Mouse (Mus musculus) liver, postnatal 0 days (tissue): ENCODE measurements at regions not wholly inside any gene's neighbourhood (a gene's known extent, or its start where the extent isn't known, plus 50 kb on each side); places are given as distances from the start of the nearest gene placed in this dataset.

ENCODE experiments used
- ATAC-seq: fragments of 200-750 bp; cut with Nextera tagmentation; 2 replicates; pipeline ENCODE4 v1.8.0; 2017; ENCODE audit warnings: mild to moderate bottlenecking, moderate library complexity
- DNase-seq: peaks from one replicate; pipeline ENCODE4 v3.0.0-alpha.2; 2016
- H3K27ac ChIP-seq: fragments of 300-500 bp; sonication (generic); 2 replicates; pipeline ENCODE4 v1.5.1; 2014; ENCODE audit warnings: antibody characterized with exemption, moderate library complexity, mild to moderate bottlenecking, low read depth
- H3K27me3 ChIP-seq: fragments of 300-500 bp; sonication (generic); 2 replicates; pipeline ENCODE4 v1.6.1; 2014; ENCODE audit warnings: low read length, control low read depth, mixed read lengths; ENCODE audit not compliant: insufficient read depth
- H3K36me3 ChIP-seq: fragments of 300-500 bp; sonication (generic); replicated peaks from 2 replicates; pipeline ENCODE4 v1.6.1; 2014; ENCODE audit warnings: mild to moderate bottlenecking, control low read depth, low read length, moderate library complexity, mixed read lengths; ENCODE audit not compliant: insufficient read depth
- H3K4me1 ChIP-seq: fragments of 300-500 bp; sonication (generic); 2 replicates; pipeline ENCODE4 v1.6.1; 2014; ENCODE audit warnings: antibody characterized with exemption, mild to moderate bottlenecking, control low read depth; ENCODE audit not compliant: insufficient read depth
- H3K4me2 ChIP-seq: fragments of 300-500 bp; sonication (generic); 2 replicates; pipeline ENCODE4 v1.6.1; 2014; ENCODE audit warnings: low read depth, mild to moderate bottlenecking, low read length, moderate library complexity, mixed read lengths
- H3K4me3 ChIP-seq: fragments of 300-500 bp; sonication (generic); 2 replicates; pipeline ENCODE4 v1.5.1; 2014; ENCODE audit warnings: low read depth, low read length
- H3K9ac ChIP-seq: fragments of 300-500 bp; sonication (generic); replicated peaks from 2 replicates; pipeline ENCODE4 v1.6.1; 2014; ENCODE audit warnings: mild to moderate bottlenecking, moderate library complexity
- H3K9me3 ChIP-seq: fragments of 300-500 bp; sonication (generic); 2 replicates; pipeline ENCODE4 v1.6.1; 2016; ENCODE audit warnings: mild to moderate bottlenecking, control low read depth, low read length, mixed read lengths
- CTCF ChIP-seq: sonication (generic); IDR thresholded peaks from 2 replicates; pipeline ENCODE4 v1.5.1; 2016; ENCODE audit warnings: antibody characterized with exemption, low read depth
- EP300 ChIP-seq: IDR thresholded peaks from 2 replicates; pipeline ENCODE4 v1.6.1; 2016; ENCODE audit warnings: antibody characterized with exemption, low read depth, mild to moderate bottlenecking
- WGBS: fragments of 180-500 bp; shearing (Covaris S2); extraction: QIAGEN DNeasy Blood & Tissue Kit; methylation state at CpG from one replicate; pipeline ENCODE4 v1.1.7; 2014; ENCODE audit not compliant: insufficient replicate concordance; 5-methylcytosine and 5-hydroxymethylcytosine counted together

GRCm38 (mm10) chr17:54701346-54702108 lies 402.7 kb upstream of the Slc5a7 start:
- H3K9me3 ChIP-seq, result no peaks in the 10 kb centered on the region

GRCm38 (mm10) chr17:54694637-54695036 lies 395.8 kb upstream of the Slc5a7 start:
- no peaks in the 10 kb centered on the region for H3K4me1 ChIP-seq
- H3K27me3 ChIP-seq, result no peaks in the 10 kb centered on the region
- H3K9me3 ChIP-seq, result no peaks in the 10 kb centered on the region
- H3K36me3 ChIP-seq, result no peaks in the 10 kb centered on the region
- TF ChIP-seq EP300, result no peak
- TF ChIP-seq CTCF, result no peak
- no peak overlapping the region for H3K9ac ChIP-seq
- no peak for ATAC-seq
- no peak for DNase-seq
- H3K4me3 ChIP-seq, result no peak overlapping the region
- no peak overlapping the region for H3K27ac ChIP-seq
- H3K4me2 ChIP-seq, result no peak overlapping the region

More at GRCm38 (mm10) chr17:54701346-54702108, 402.7 kb upstream of the Slc5a7 start:
- no peak for TF ChIP-seq EP300
- no peak for TF ChIP-seq CTCF
- H3K4me3 ChIP-seq, result no peak overlapping the region
- WGBS, result 69% methylated on average over 6 of the region's 6 CpGs
- no peaks in the 10 kb centered on the region for H3K36me3 ChIP-seq
- DNase-seq (no peak), ATAC-seq (no peak)
- H3K27me3 ChIP-seq, result no peaks in the 10 kb centered on the region
- H3K27ac ChIP-seq, result no peak overlapping the region
- H3K9ac ChIP-seq, result no peak overlapping the region
- no peaks in the 10 kb centered on the region for H3K4me1 ChIP-seq
- no peak overlapping the region for H3K4me2 ChIP-seq

GRCm38 (mm10) chr17:54685143-54686040 lies 386.6 kb upstream of the Slc5a7 start:
- Histone ChIP-seq H3K27me3 (no peaks in the 10 kb centered on the region), H3K4me1 (no peaks in the 10 kb centered on the region), H3K9ac (no peak overlapping the region), H3K4me3 (no peak overlapping the region), H3K9me3 (no peaks in the 10 kb centered on the region), H3K36me3 (no peaks in the 10 kb centered on the region), H3K27ac (no peak overlapping the region), H3K4me2 (no peak overlapping the region)
- no peak for DNase-seq
- no peak for TF ChIP-seq CTCF
- TF ChIP-seq EP300, result no peak
- ATAC-seq, result peak; percentile 59
- 39% methylated on average over 2 of the region's 2 CpGs for WGBS

DNA sequence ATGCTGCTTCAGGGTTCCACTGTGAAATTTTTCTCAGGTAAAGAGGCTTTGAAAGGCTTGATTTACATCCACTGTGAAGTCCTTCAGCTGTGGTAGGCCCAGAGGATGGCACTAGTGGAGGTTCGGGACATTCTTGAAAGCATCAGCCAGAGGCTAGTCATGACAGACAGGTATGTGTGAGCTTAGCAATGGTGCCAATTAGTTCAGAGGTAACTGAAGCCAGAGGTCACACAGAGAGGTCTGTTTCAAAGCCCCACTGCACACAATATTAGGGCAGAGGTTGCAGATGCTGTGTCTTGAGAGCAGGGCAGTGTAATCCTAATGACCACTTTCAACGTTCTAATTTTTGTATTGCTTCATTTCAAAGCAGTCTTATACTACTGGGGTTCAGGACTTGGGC lies 379.3 kb upstream of the Slc5a7 start:
- TF ChIP-seq EP300, result no peak
- no peak for TF ChIP-seq CTCF
- Histone ChIP-seq H3K27me3 (no peaks in the 10 kb centered on the region), H3K4me2 (no peak overlapping the region), H3K36me3 (no peaks in the 10 kb centered on the region), H3K4me3 (no peak overlapping the region), H3K27ac (no peak overlapping the region), H3K9ac (no peak overlapping the region), H3K4me1 (no peaks in the 10 kb centered on the region), H3K9me3 (no peaks in the 10 kb centered on the region)
- 56% methylated on average over 2 of the region's 2 CpGs for WGBS
- peak; percentile 78 for ATAC-seq
- DNase-seq, result no peak

- no peak for DNase-seq
- H3K9me3 ChIP-seq, result no peaks in the 10 kb centered on the region
- no peaks in the 10 kb centered on the region for H3K4me1 ChIP-seq
- H3K27me3 ChIP-seq, result no peaks in the 10 kb centered on the region
- no peak overlapping the region for H3K9ac ChIP-seq
- H3K4me2 ChIP-seq, result no peak overlapping the region
- H3K36me3 ChIP-seq, result no peaks in the 10 kb centered on the region
- WGBS, result 75% methylated on average over 2 of the region's 2 CpGs
- no peak overlapping the region for H3K4me3 ChIP-seq
- no peak overlapping the region for H3K27ac ChIP-seq
- TF ChIP-seq CTCF, result no peak
- no peak for TF ChIP-seq EP300
- ATAC-seq, result no peak
These were observed 370.7 kb upstream of the Slc5a7 start for GRCm38 (mm10) chr17:54669499-54669898.

GRCm38 (mm10) chr17:54662558-54663245 lies 363.9 kb upstream of the Slc5a7 start:
- no peak for TF ChIP-seq EP300
- peak; percentile 59 for TF ChIP-seq CTCF
- ATAC-seq (no peak), DNase-seq (no peak)
- no peak overlapping the region for H3K4me2 ChIP-seq
- 39% methylated on average over 2 of the region's 2 CpGs for WGBS
- H3K27ac ChIP-seq, result no peak overlapping the region
- H3K27me3 ChIP-seq, result no peaks in the 10 kb centered on the region
- no peak overlapping the region for H3K4me3 ChIP-seq
- no peaks in the 10 kb centered on the region for H3K36me3 ChIP-seq
- no peaks in the 10 kb centered on the region for H3K9me3 ChIP-seq
- H3K4me1 ChIP-seq, result no peaks in the 10 kb centered on the region
- no peak overlapping the region for H3K9ac ChIP-seq
